In genomic region chr2:67931994-67932393, GRCm38 (mm10) we compare ENCODE assay signal across 21 mouse cellular contexts.
DNase-seq lines count a peak whose midpoint lies in the region; ATAC-seq and TF ChIP-seq lines count a peak whose summit lies in the region.
"Had no signal": no experiment of that assay in that cellular context is flagged by ENCODE, and none has a peak within 500 bp of the region (broad histone marks: within the 10 kb centered on the region; RNA-seq: fewer than 3 reads in every experiment).

No protein-coding gene starts in this region.

- H3K9me3 ChIP-seq in forebrain, embryonic 16.5 days (ENCODE audit: control insufficient read depth, low read length): no peaks in the 10 kb centered on the region
- H3K9me3 ChIP-seq in forebrain, embryonic 11.5 days (ENCODE audit: control insufficient read depth, low read length): no peaks in the 10 kb centered on the region
- H3K9me3 ChIP-seq: embryonic facial prominence, embryonic 13.5 days; embryonic facial prominence, embryonic 15.5 days; forebrain, embryonic 12.5 days had no signal

- ATAC-seq in forebrain, embryonic 16.5 days: peak; percentile 49; the same call in 1 of the 2 replicates
- ATAC-seq in forebrain, embryonic 11.5 days (replicated peaks; ENCODE audit: low FRiP score): no peak
- 0 out of 2 replicates have a peak, but pooled peaks have one; percentile 13 for ATAC-seq in frontal cortex, adult (ENCODE audit: low TSS enrichment)

- H3K27ac ChIP-seq in forebrain, embryonic 16.5 days (ENCODE audit: low read length): no peak overlapping the region
- H3K27ac ChIP-seq in forebrain, embryonic 11.5 days (ENCODE audit: low read depth, low read length): no peak overlapping the region
- H3K27ac ChIP-seq: embryonic facial prominence, embryonic 13.5 days; embryonic facial prominence, embryonic 15.5 days; forebrain, embryonic 12.5 days had no signal

- 64% methylated on average over 3 of the region's 3 CpGs for WGBS in forebrain, embryonic 16.5 days
- 84% methylated on average over 3 of the region's 3 CpGs for WGBS in forebrain, embryonic 11.5 days

- DNase-seq in forebrain, embryonic 11.5 days (ENCODE audit: low spot score): no peak
- DNase-seq in frontal cortex, adult 2 months (ENCODE audit: extremely low spot score in 1 of 2, low spot score in 1 of 2): no peak
- peak; percentile 52 for DNase-seq in brain, embryonic 14.5 days (ENCODE audit: low read depth)
- peak; percentile 24 for DNase-seq in brain, embryonic 18.5 days (ENCODE audit: low read depth, low spot score)
- no peak for DNase-seq in gastrocnemius, adult 8-10 months (ENCODE audit: low spot score in 2 of 2)
- DNase-seq: adrenal gland, adult 2 months; adrenal gland, postnatal 10 days; adrenal gland, postnatal 25 days; cerebellum, adult 11 months; cerebellum, adult 18-20 months; cerebellum, adult 8-10 months; cerebellum, adult 9-11 months; cerebellum, postnatal 14 days; cerebellum, postnatal 36 days; embryo, embryonic 11 days had no signal

- no peak overlapping the region for H3K4me3 ChIP-seq in forebrain, embryonic 16.5 days (replicated peaks; ENCODE audit: low read length)
- H3K4me3 ChIP-seq in forebrain, embryonic 11.5 days (ENCODE audit: low read depth, low read length): no peak overlapping the region
- H3K4me3 ChIP-seq: embryonic facial prominence, embryonic 13.5 days; embryonic facial prominence, embryonic 15.5 days; erythroblast, embryonic 14.5 days; forebrain, embryonic 12.5 days had no signal

- no peaks in the 10 kb centered on the region for H3K36me3 ChIP-seq in forebrain, embryonic 16.5 days (ENCODE audit: control insufficient read depth, insufficient read depth)
- no peaks in the 10 kb centered on the region for H3K36me3 ChIP-seq in forebrain, embryonic 11.5 days (ENCODE audit: control insufficient read depth, insufficient read depth, low read length)
- H3K36me3 ChIP-seq: embryonic facial prominence, embryonic 13.5 days; embryonic facial prominence, embryonic 15.5 days; forebrain, embryonic 12.5 days had no signal

- no peaks in the 10 kb centered on the region for H3K4me1 ChIP-seq in forebrain, embryonic 16.5 days (replicated peaks; ENCODE audit: control insufficient read depth, insufficient read depth, low read length)
- no peaks in the 10 kb centered on the region for H3K4me1 ChIP-seq in forebrain, embryonic 11.5 days (replicated peaks; ENCODE audit: control insufficient read depth, insufficient read depth, low read length)
- H3K4me1 ChIP-seq: embryonic facial prominence, embryonic 13.5 days; embryonic facial prominence, embryonic 15.5 days; forebrain, embryonic 12.5 days had no signal

- H3K4me2 ChIP-seq in forebrain, embryonic 16.5 days (ENCODE audit: low read length): no peak overlapping the region
- no peak overlapping the region for H3K4me2 ChIP-seq in forebrain, embryonic 11.5 days (ENCODE audit: low read depth, low read length, severe bottlenecking)
- H3K4me2 ChIP-seq: embryonic facial prominence, embryonic 13.5 days; embryonic facial prominence, embryonic 15.5 days; forebrain, embryonic 12.5 days had no signal

- H3K9ac ChIP-seq in forebrain, embryonic 16.5 days (replicated peaks; ENCODE audit: low read depth, low read length): no peak overlapping the region
- H3K9ac ChIP-seq in forebrain, embryonic 11.5 days (ENCODE audit: low read length): no peak overlapping the region
- H3K9ac ChIP-seq: embryonic facial prominence, embryonic 13.5 days; embryonic facial prominence, embryonic 15.5 days; forebrain, embryonic 12.5 days had no signal

- no peaks in the 10 kb centered on the region for H3K27me3 ChIP-seq in forebrain, embryonic 16.5 days (replicated peaks; ENCODE audit: control insufficient read depth, insufficient read depth, low read length)
- no peaks in the 10 kb centered on the region for H3K27me3 ChIP-seq in forebrain, embryonic 11.5 days (ENCODE audit: control insufficient read depth, insufficient read depth, low read length)
- H3K27me3 ChIP-seq: embryonic facial prominence, embryonic 13.5 days; embryonic facial prominence, embryonic 15.5 days; forebrain, embryonic 12.5 days had no signal

- TF ChIP-seq CTCF in brain, embryonic 14.5 days (IDR thresholded peaks at IDR 0.05; ENCODE audit: borderline replicate concordance, extremely low read depth, insufficient read depth, insufficient read length): no peak

- TF ChIP-seq POLR2A in brain, embryonic 14.5 days (IDR thresholded peaks at IDR 0.05; ENCODE audit: borderline replicate concordance, extremely low read depth, insufficient read depth, insufficient read length, poor library complexity, severe bottlenecking): no peak

Comparison
In these comparisons a context has a peak if more than half of its experiments do, and no peak if none do; other contexts are left out.
1. DNase-seq: peak in brain, embryonic 14.5 days (single experiment) and brain, embryonic 18.5 days (single experiment); none in forebrain, embryonic 11.5 days (single experiment), frontal cortex, adult 2 months (0 of 2) and gastrocnemius, adult 8-10 months (0 of 2).